Mouse (Mus musculus) erythroblast, embryonic 14.5 days (primary cell): ENCODE measurements around the gene Morc1. TPM values are rescaled to one million over a fixed set of nuclear protein-coding genes. Genes with fewer than 3 reads are reported as not detected.

ENCODE experiments used
- H3K27me3 ChIP-seq: 2 replicates; pipeline ENCODE4 v1.6.1; 2012; ENCODE audit warnings: inconsistent platforms; ENCODE audit not compliant: control insufficient read depth
- H3K36me3 ChIP-seq: 2 replicates; pipeline ENCODE4 v1.6.1; 2012; ENCODE audit warnings: mild to moderate bottlenecking, inconsistent platforms; ENCODE audit not compliant: control insufficient read depth
- H3K4me1 ChIP-seq: 2 replicates; pipeline ENCODE4 v1.6.1; 2012; ENCODE audit warnings: inconsistent platforms; ENCODE audit not compliant: control insufficient read depth
- H3K4me3 ChIP-seq: replicated peaks from 2 replicates; pipeline ENCODE3; 2012; ENCODE audit warnings: moderate library complexity, mild to moderate bottlenecking, inconsistent platforms
- H3K9me3 ChIP-seq: 2 replicates; pipeline ENCODE4 v1.6.1; 2012; ENCODE audit warnings: low read length, inconsistent platforms, mixed read lengths; ENCODE audit not compliant: control insufficient read depth
- GATA1 ChIP-seq: IDR thresholded peaks from 2 replicates; pipeline ENCODE4 v1.6.1; 2012; ENCODE audit warnings: low read length, inconsistent platforms, mixed read lengths
- TAL1 ChIP-seq: IDR thresholded peaks from 3 replicates; pipeline ENCODE4 v1.6.1; 2012; ENCODE audit warnings: low read length, inconsistent platforms, mixed read lengths
- polyA plus RNA-seq: library from polyadenylated mRNA; stranded (reverse); fragments of >175 nt; gene quantifications from 2 replicates; pipeline ENCODE4 v1.2.3, GENCODE M21; 2012

The Morc1 gene
- polyA plus RNA-seq, 1 experiment = not detected

DNA sequence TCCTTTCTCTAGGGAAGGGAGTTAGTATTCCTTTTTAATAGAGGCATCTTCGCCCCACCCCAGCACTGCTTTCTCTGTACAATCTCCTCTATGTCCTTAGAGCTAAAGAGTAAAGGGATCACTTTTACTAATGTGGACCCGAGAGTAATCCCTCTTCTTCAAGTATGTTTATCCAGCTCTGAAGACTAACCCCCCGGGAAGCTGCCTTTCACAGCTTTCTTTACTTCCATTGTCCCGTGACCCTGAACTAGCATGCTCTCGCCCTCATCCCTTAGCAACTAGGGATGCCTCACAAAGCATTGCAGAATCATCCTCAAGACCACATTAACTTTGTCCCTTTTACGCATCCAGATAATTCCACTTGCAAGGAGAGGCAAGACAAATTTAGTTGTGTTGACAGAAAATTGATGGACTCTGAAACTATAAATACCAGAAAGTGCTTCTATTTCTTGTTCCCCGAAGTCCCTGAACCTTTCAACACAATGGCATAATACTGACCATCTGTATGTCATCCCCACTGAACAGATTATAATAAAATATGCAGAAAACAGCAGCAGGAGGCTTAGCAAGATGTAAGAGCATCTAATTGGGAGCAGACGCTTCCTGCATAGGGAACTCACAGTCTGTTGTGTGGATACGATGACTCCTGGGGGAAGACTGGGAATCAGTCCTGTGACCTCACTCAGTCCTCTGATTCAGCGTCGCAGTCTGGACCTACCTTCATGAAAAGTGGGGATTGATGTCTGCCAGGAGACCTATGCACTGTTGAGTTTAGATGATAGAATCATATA lies 131.4 kb downstream of the Morc1 start:
- Histone ChIP-seq H3K36me3 (no peaks in the 10 kb centered on the region), H3K9me3 (peaks cover 9% of the 10 kb centered on the region; the same call in 1 of the 2 replicates), H3K4me3 (no peak overlapping the region), H3K27me3 (no peaks in the 10 kb centered on the region), H3K4me1 (no peaks in the 10 kb centered on the region)
- TF ChIP-seq GATA1 = no peak
- no peak for TF ChIP-seq TAL1

- H3K4me1 ChIP-seq = no peaks in the 10 kb centered on the region
- no peaks in the 10 kb centered on the region for H3K36me3 ChIP-seq
- no peaks in the 10 kb centered on the region for H3K27me3 ChIP-seq
- no peak for TF ChIP-seq TAL1
- no peak for TF ChIP-seq GATA1
- H3K4me3 ChIP-seq = no peak overlapping the region
- H3K9me3 ChIP-seq = no peaks in the 10 kb centered on the region
Measured at GRCm38 (mm10) chr16:48570354-48570753, 139.3 kb downstream of the Morc1 start.

- no peaks in the 10 kb centered on the region for H3K4me1 ChIP-seq
- no peak overlapping the region for H3K4me3 ChIP-seq
- H3K27me3 ChIP-seq = no peaks in the 10 kb centered on the region
- no peak for TF ChIP-seq GATA1
- TF ChIP-seq TAL1 = no peak
- no peaks in the 10 kb centered on the region for H3K9me3 ChIP-seq
- no peaks in the 10 kb centered on the region for H3K36me3 ChIP-seq
Measured at GRCm38 (mm10) chr16:48574072-48574471, 143.0 kb downstream of the Morc1 start.

- TF ChIP-seq TAL1 (no peak), GATA1 (no peak)
- Histone ChIP-seq H3K4me1 (no peaks in the 10 kb centered on the region), H3K9me3 (0 out of 2 replicates have a peak, but pooled peaks cover 2% of the 10 kb centered on the region), H3K27me3 (no peaks in the 10 kb centered on the region), H3K36me3 (no peaks in the 10 kb centered on the region), H3K4me3 (no peak overlapping the region)
Measured at GRCm38 (mm10) chr16:48574499-48574898, 143.5 kb downstream of the Morc1 start.

DNA sequence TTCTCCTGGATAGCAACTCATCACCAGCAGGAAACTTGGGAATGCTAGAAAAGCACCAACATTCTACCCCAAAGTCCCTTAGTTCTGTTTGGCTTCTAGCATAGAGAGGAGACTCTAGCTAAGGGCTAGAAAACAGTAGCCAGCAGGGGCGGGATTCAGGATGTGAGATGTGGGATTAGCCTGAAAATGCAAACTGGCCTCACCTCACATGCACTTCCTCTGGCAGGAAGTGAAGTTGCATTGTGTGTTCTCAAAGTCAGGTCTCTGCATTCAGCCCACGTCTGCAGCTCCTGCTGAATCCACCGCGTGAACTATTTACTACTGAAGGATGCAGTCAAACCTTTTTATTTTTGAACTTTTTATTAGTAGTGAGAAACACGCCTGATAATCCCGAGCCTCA lies 154.3 kb downstream of the Morc1 start:
- Histone ChIP-seq H3K36me3 (no peaks in the 10 kb centered on the region), H3K9me3 (peaks cover 3% of the 10 kb centered on the region; the same call in 1 of the 2 replicates), H3K4me3 (no peak overlapping the region), H3K4me1 (no peaks in the 10 kb centered on the region), H3K27me3 (no peaks in the 10 kb centered on the region)
- TF ChIP-seq TAL1 = no peak
- no peak for TF ChIP-seq GATA1

DNA sequence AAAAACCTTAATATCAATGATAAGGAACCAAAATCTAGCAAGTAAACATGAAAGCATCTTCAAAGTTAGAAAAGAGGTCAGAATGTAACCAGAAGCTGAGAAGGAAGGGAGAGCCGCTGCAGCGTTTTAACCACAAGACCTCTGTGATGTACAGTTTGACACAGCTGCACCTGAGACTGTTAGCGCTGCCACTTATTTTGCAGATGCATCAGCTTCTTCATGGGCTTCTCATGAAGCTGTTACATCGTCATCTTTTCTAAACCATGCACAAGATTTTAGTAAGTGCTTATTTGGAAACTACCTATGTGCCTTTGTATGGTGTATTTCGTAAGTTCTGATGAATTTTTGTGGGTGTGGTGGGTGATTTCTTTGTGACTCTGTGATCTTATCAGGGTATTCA lies 163.4 kb downstream of the Morc1 start:
- no peaks in the 10 kb centered on the region for H3K4me1 ChIP-seq
- H3K36me3 ChIP-seq = no peaks in the 10 kb centered on the region
- no peak overlapping the region for H3K4me3 ChIP-seq
- no peaks in the 10 kb centered on the region for H3K27me3 ChIP-seq
- no peaks in the 10 kb centered on the region for H3K9me3 ChIP-seq
- TF ChIP-seq TAL1 = no peak
- no peak for TF ChIP-seq GATA1

- TF ChIP-seq GATA1 (no peak), TAL1 (no peak)
- Histone ChIP-seq H3K4me3 (no peak overlapping the region), H3K27me3 (no peaks in the 10 kb centered on the region), H3K36me3 (no peaks in the 10 kb centered on the region), H3K9me3 (no peaks in the 10 kb centered on the region), H3K4me1 (no peaks in the 10 kb centered on the region)
Measured at GRCm38 (mm10) chr16:48595216-48595615, 164.2 kb downstream of the Morc1 start.

DNA sequence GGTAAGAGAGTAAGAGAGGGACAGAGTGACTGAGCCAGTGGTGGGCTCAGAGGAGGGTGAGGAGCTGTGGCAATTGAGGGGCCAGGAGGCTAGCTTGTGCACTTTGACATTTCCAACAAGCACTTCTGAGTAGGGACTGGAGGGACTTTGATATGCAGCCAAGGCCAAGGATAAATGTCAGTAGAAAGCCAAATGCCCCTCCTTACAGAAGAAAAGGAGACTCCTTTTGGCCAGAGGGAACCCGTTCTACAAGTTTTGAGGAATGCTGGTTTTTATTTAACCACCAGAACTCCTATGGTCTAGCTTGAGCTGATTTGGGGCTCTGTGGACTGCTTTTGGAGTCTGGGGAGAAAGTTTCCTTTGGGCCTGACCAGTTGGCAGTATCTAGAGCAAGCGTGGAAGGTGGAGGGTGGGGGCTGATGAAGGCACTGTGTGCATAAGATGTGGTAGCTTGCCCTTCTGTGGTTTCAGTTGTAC lies 172.7 kb downstream of the Morc1 start:
- TF ChIP-seq GATA1 = no peak
- no peak for TF ChIP-seq TAL1
- H3K4me3 ChIP-seq = no peak overlapping the region
- no peaks in the 10 kb centered on the region for H3K27me3 ChIP-seq
- H3K9me3 ChIP-seq = no peaks in the 10 kb centered on the region; the same call in 1 of the 2 replicates
- no peaks in the 10 kb centered on the region for H3K4me1 ChIP-seq
- H3K36me3 ChIP-seq = no peaks in the 10 kb centered on the region

DNA sequence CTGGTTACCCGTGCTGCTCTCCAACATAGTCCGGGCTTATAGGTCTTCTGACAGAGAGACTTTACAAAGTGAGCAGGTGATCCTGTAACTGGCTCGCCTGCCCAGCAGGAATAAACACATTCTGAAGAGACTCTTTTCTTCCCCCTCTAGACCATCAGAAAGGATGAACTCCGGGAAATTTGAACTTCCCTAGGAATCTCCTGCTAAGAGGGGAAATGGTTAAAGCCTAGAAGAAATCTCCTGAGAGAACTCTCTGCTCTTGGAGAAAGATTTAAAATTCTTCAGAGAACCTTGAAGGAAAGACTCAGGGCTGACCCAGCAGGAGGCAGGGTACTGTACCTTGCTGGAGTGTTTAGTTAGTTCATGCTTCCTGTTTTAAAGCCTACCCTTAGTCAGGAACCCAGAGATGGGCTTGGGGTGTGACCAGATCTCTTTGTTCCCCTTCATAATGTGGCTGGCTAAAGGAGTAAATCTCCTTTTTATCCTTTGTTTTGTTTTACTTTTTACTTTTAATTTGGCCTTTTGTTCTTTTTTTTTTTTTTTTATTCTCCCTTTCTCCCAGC lies 175.5 kb downstream of the Morc1 start:
- TF ChIP-seq GATA1 (no peak), TAL1 (no peak)
- H3K36me3 ChIP-seq = no peaks in the 10 kb centered on the region
- no peaks in the 10 kb centered on the region for H3K4me1 ChIP-seq
- no peak overlapping the region for H3K4me3 ChIP-seq
- H3K27me3 ChIP-seq = no peaks in the 10 kb centered on the region
- H3K9me3 ChIP-seq = no peaks in the 10 kb centered on the region; the same call in 1 of the 2 replicates
